Mouse (Mus musculus) induced T-regulatory cell, adult 2 months (primary cell): ENCODE results near the gene Cpa5.
A peak's percentile ranks its signal among the peaks of the same experiment; 100 is the strongest.

ENCODE experiments used
- DNase-seq: peaks from one replicate; pipeline ENCODE4 v3.0.0-alpha.2; 2012; ENCODE audit warnings: low read depth

Gene Cpa5

GRCm38 (mm10) chr6:30644462-30644861 is 33.7 kb downstream of the Cpa5 start:
- DNase-seq: no peak

GRCm38 (mm10) chr6:30645379-30645778 is 34.6 kb downstream of the Cpa5 start:
- no peak for DNase-seq

GRCm38 (mm10) chr6:30649651-30650296 is 39.0 kb downstream of the Cpa5 start:
- no peak for DNase-seq

GRCm38 (mm10) chr6:30652425-30653188 is 41.8 kb downstream of the Cpa5 start:
- DNase-seq: no peak

- DNase-seq: no peak
Measured at GRCm38 (mm10) chr6:30653518-30653917, 42.7 kb downstream of the Cpa5 start.

- no peak for DNase-seq
Measured at GRCm38 (mm10) chr6:30654402-30654859, 43.6 kb downstream of the Cpa5 start.

- no peak for DNase-seq
Measured at GRCm38 (mm10) chr6:30654932-30655331, 44.1 kb downstream of the Cpa5 start.

- DNase-seq: peak; percentile 30
Measured at GRCm38 (mm10) chr6:30657279-30657678, 46.5 kb downstream of the Cpa5 start.

GRCm38 (mm10) chr6:30658619-30659018 is 47.8 kb downstream of the Cpa5 start:
- no peak for DNase-seq

GRCm38 (mm10) chr6:30664776-30665175 is 54.0 kb downstream of the Cpa5 start:
- DNase-seq: no peak

GRCm38 (mm10) chr6:30665296-30665695 is 54.5 kb downstream of the Cpa5 start:
- no peak for DNase-seq

- no peak for DNase-seq
Measured at GRCm38 (mm10) chr6:30666043-30666442, 55.2 kb downstream of the Cpa5 start.

- no peak for DNase-seq
Measured at GRCm38 (mm10) chr6:30667585-30667984, 56.8 kb downstream of the Cpa5 start.

- DNase-seq: peak; percentile 50
Measured at GRCm38 (mm10) chr6:30671696-30672095, 60.9 kb downstream of the Cpa5 start.

GRCm38 (mm10) chr6:30673764-30674561 is 63.2 kb downstream of the Cpa5 start:
- DNase-seq: no peak

GRCm38 (mm10) chr6:30674714-30675280 is 64.0 kb downstream of the Cpa5 start:
- no peak for DNase-seq

GRCm38 (mm10) chr6:30675281-30675771 is 64.5 kb downstream of the Cpa5 start:
- DNase-seq: no peak

- DNase-seq: no peak
Measured at GRCm38 (mm10) chr6:30676506-30676905, 65.7 kb downstream of the Cpa5 start.

- no peak for DNase-seq
Measured at GRCm38 (mm10) chr6:30677591-30677990, 66.8 kb downstream of the Cpa5 start.

GRCm38 (mm10) chr6:30678482-30678881 is 67.7 kb downstream of the Cpa5 start:
- no peak for DNase-seq

GRCm38 (mm10) chr6:30679567-30679966 is 68.8 kb downstream of the Cpa5 start:
- DNase-seq: no peak

- DNase-seq: no peak
Measured at GRCm38 (mm10) chr6:30680442-30680841, 69.6 kb downstream of the Cpa5 start.
